Comparison of ENCODE assay signal across 50 mouse cellular contexts in genomic region chr6:42714668-42715067, GRCm38 (mm10). TPM values are rescaled to one million over a fixed set of nuclear protein-coding genes. Genes with fewer than 3 reads are reported as not detected.
"Had no signal": no experiment of that assay in that cellular context is flagged by ENCODE, and none has a peak within 500 bp of the region (broad histone marks: within the 10 kb centered on the region; RNA-seq: fewer than 3 reads in every experiment).

No protein-coding gene starts in this region.

- H3K9me3 ChIP-seq: heart, embryonic 10.5 days; heart, embryonic 13.5 days; heart, embryonic 15.5 days; hindbrain, embryonic 10.5 days; hindbrain, embryonic 12.5 days; hindbrain, embryonic 13.5 days; hindbrain, embryonic 15.5 days; intestine, embryonic 15.5 days; kidney, embryonic 15.5 days had no signal

- H3K4me3 ChIP-seq: heart, embryonic 10.5 days; heart, embryonic 13.5 days; heart, embryonic 15.5 days; hindbrain, embryonic 10.5 days; hindbrain, embryonic 12.5 days; hindbrain, embryonic 13.5 days; hindbrain, embryonic 15.5 days; intestine, embryonic 15.5 days; kidney, embryonic 15.5 days; layer of hippocampus, adult 2 months had no signal

- H3K27ac ChIP-seq: heart, embryonic 10.5 days; heart, embryonic 13.5 days; heart, embryonic 15.5 days; hindbrain, embryonic 10.5 days; hindbrain, embryonic 12.5 days; hindbrain, embryonic 13.5 days; hindbrain, embryonic 14.5 days; hindbrain, embryonic 15.5 days; hindbrain, postnatal 0 days; intestine, embryonic 15.5 days; kidney, embryonic 15.5 days; kidney, postnatal 0 days; layer of hippocampus, adult 2 months had no signal

- H3K4me2 ChIP-seq: heart, embryonic 11.5 days; heart, embryonic 13.5 days; heart, embryonic 15.5 days; hindbrain, embryonic 12.5 days; hindbrain, embryonic 13.5 days; hindbrain, embryonic 14.5 days; hindbrain, embryonic 15.5 days; intestine, embryonic 15.5 days; kidney, embryonic 15.5 days had no signal

- H3K36me3 ChIP-seq: heart, embryonic 10.5 days; heart, embryonic 13.5 days; heart, embryonic 15.5 days; hindbrain, embryonic 10.5 days; hindbrain, embryonic 12.5 days; hindbrain, embryonic 13.5 days; hindbrain, embryonic 15.5 days; intestine, embryonic 15.5 days; kidney, embryonic 15.5 days had no signal

- ATAC-seq: hindbrain, embryonic 16.5 days; hindbrain, postnatal 0 days; inflammation-experienced regulatory T-cells, adult 6 months; intestine, embryonic 15.5 days; intestine, embryonic 16.5 days; intestine, postnatal 0 days had no signal

- DNase-seq: heart, postnatal 10 days; heart, postnatal 14 days; heart, postnatal 36 days; heart, postnatal 4 days; kidney, adult 11 months; kidney, adult 18-20 months; kidney, adult 2 months; kidney, adult 8-10 months; kidney, adult 9 months; kidney, postnatal 10 days; kidney, postnatal 14 days; kidney, postnatal 25 days; kidney, postnatal 36 days; kidney, postnatal 4 days; layer of hippocampus, adult 9-11 months; layer of hippocampus, postnatal 36 days had no signal

- H3K4me1 ChIP-seq: heart, embryonic 10.5 days; heart, embryonic 13.5 days; heart, embryonic 15.5 days; hindbrain, embryonic 13.5 days; intestine, embryonic 15.5 days; kidney, embryonic 15.5 days had no signal

- H3K27me3 ChIP-seq: heart, embryonic 13.5 days; heart, embryonic 15.5 days; hindbrain, embryonic 12.5 days; hindbrain, embryonic 13.5 days; hindbrain, embryonic 15.5 days; intestine, embryonic 15.5 days; kidney, embryonic 15.5 days had no signal

- H3K9ac ChIP-seq: heart, embryonic 13.5 days; heart, embryonic 15.5 days; hindbrain, embryonic 12.5 days; hindbrain, embryonic 13.5 days; hindbrain, embryonic 14.5 days; hindbrain, embryonic 15.5 days; intestine, embryonic 15.5 days; kidney, embryonic 15.5 days had no signal

RNA-seq across cellular contexts. Expression of gene Olfr453, which starts 24.5 kb away (rescaled TPM):
- total RNA-seq: heart, postnatal 10 days; heart, postnatal 14 days; heart, postnatal 25 days; heart, postnatal 36 days; heart, postnatal 4 days; hematopoietic stem cell, adult 5-6 weeks; hindbrain, postnatal 0 days; layer of hippocampus, adult 18-20 months; layer of hippocampus, adult 2 months; layer of hippocampus, adult 8-10 months; layer of hippocampus, postnatal 10 days; layer of hippocampus, postnatal 14 days; layer of hippocampus, postnatal 25 days; layer of hippocampus, postnatal 36 days; left cerebral cortex, adult 18-20 months had no signal
- polyA plus RNA-seq: heart, embryonic 10.5 days; heart, embryonic 11.5 days; heart, embryonic 13.5 days; heart, embryonic 14.5 days; heart, embryonic 15.5 days; heart, embryonic 16.5 days; heart, postnatal 0 days; hindbrain, embryonic 10.5 days; hindbrain, embryonic 11.5 days; hindbrain, embryonic 12.5 days; hindbrain, embryonic 13.5 days; hindbrain, embryonic 14.5 days; hindbrain, embryonic 15.5 days; hindbrain, embryonic 16.5 days; hindbrain, postnatal 0 days; inflammation-experienced regulatory T-cells, adult 6 months; intestine, embryonic 14.5 days; intestine, embryonic 15.5 days; intestine, embryonic 16.5 days; intestine, postnatal 0 days; kidney, adult 2 months; kidney, embryonic 14.5 days; kidney, embryonic 15.5 days; kidney, embryonic 16.5 days; kidney, postnatal 0 days; large intestine, adult 2 months had no signal

RNA-seq across cellular contexts. Expression of gene Olfr38, which starts 41.5 kb away (rescaled TPM):
- total RNA-seq: heart, postnatal 10 days; heart, postnatal 14 days; heart, postnatal 25 days; heart, postnatal 36 days; heart, postnatal 4 days; hematopoietic stem cell, adult 5-6 weeks; hindbrain, postnatal 0 days; layer of hippocampus, adult 18-20 months; layer of hippocampus, adult 2 months; layer of hippocampus, adult 8-10 months; layer of hippocampus, postnatal 10 days; layer of hippocampus, postnatal 14 days; layer of hippocampus, postnatal 25 days; layer of hippocampus, postnatal 36 days; left cerebral cortex, adult 18-20 months had no signal
- polyA plus RNA-seq: heart, embryonic 10.5 days; heart, embryonic 11.5 days; heart, embryonic 13.5 days; heart, embryonic 14.5 days; heart, embryonic 15.5 days; heart, embryonic 16.5 days; heart, postnatal 0 days; hindbrain, embryonic 10.5 days; hindbrain, embryonic 11.5 days; hindbrain, embryonic 12.5 days; hindbrain, embryonic 13.5 days; hindbrain, embryonic 14.5 days; hindbrain, embryonic 15.5 days; hindbrain, embryonic 16.5 days; hindbrain, postnatal 0 days; inflammation-experienced regulatory T-cells, adult 6 months; intestine, embryonic 14.5 days; intestine, embryonic 15.5 days; intestine, embryonic 16.5 days; intestine, postnatal 0 days; kidney, adult 2 months; kidney, embryonic 14.5 days; kidney, embryonic 15.5 days; kidney, embryonic 16.5 days; kidney, postnatal 0 days; large intestine, adult 2 months had no signal
